Mouse (Mus musculus) embryo, embryonic 10 days (tissue): ENCODE measurements around the gene Gm47283.
"Not testable (repeated sequence)": the region's sequence is repeated elsewhere in the genome, so short reads cannot be mapped to it uniquely, and the experiment has no call there.

Experiments
- DNase-seq: peaks from one replicate; pipeline ENCODE4 v3.0.0-alpha.2; 2015; ENCODE audit warnings: low spot score

The Gm47283 gene

GRCm38 (mm10) chrY:90784438-90784837 is at the start of gene Gm47283:
Gm47283 (plus strand) TSS chrY:90784738.
- not testable (repeated sequence) for DNase-seq

- peak; percentile 9 for DNase-seq
Measured at GRCm38 (mm10) chrY:90735181-90735895, 49.2 kb upstream of the Gm47283 start.

GRCm38 (mm10) chrY:90736217-90737000 is 48.1 kb upstream of the Gm47283 start:
- peak; percentile 39 for DNase-seq

- peak; percentile 3 for DNase-seq
Measured at GRCm38 (mm10) chrY:90737606-90738430, 46.7 kb upstream of the Gm47283 start.

- DNase-seq = no peak
Measured at GRCm38 (mm10) chrY:90738431-90738680, 46.2 kb upstream of the Gm47283 start.

GRCm38 (mm10) chrY:90738841-90739530 is 45.6 kb upstream of the Gm47283 start:
- DNase-seq = peak; percentile 56

GRCm38 (mm10) chrY:90739531-90740012 is 45.0 kb upstream of the Gm47283 start:
- peak; percentile 53 for DNase-seq

GRCm38 (mm10) chrY:90740013-90740561 is 44.5 kb upstream of the Gm47283 start:
- DNase-seq = peak; percentile 83

- peak; percentile 57 for DNase-seq
Measured at GRCm38 (mm10) chrY:90741006-90741405, 43.5 kb upstream of the Gm47283 start.

- peak; percentile 46 for DNase-seq
Measured at GRCm38 (mm10) chrY:90741452-90742260, 42.9 kb upstream of the Gm47283 start.

GRCm38 (mm10) chrY:90742261-90743052 is 42.1 kb upstream of the Gm47283 start:
- peak; percentile 28 for DNase-seq

- peak; percentile 18 for DNase-seq
Measured at GRCm38 (mm10) chrY:90743053-90743810, 41.3 kb upstream of the Gm47283 start.

- DNase-seq = no peak
Measured at GRCm38 (mm10) chrY:90743811-90744220, 40.7 kb upstream of the Gm47283 start.

GRCm38 (mm10) chrY:90744381-90744981 is 40.1 kb upstream of the Gm47283 start:
- DNase-seq = peak; percentile 70

GRCm38 (mm10) chrY:90745256-90745655 is 39.3 kb upstream of the Gm47283 start:
- DNase-seq = peak; percentile 5

- DNase-seq = not testable (repeated sequence)
Measured at GRCm38 (mm10) chrY:90754721-90755120, 29.8 kb upstream of the Gm47283 start, which contains the start of gene Gm21860. Gm21860 (minus strand) TSS chrY:90754821.

- not testable (repeated sequence) for DNase-seq
Measured at GRCm38 (mm10) chrY:90839077-90839476, 54.5 kb downstream of the Gm47283 start, which contains the start of gene Gm21748. Gm21748 (minus strand) TSS chrY:90839177.
